Mouse (Mus musculus) megakaryocyte, embryonic 14.5 days (primary cell): ENCODE measurements around the gene Pigx.
"Not testable (repeated sequence)": the region's sequence is repeated elsewhere in the genome, so short reads cannot be mapped to it uniquely, and the experiment has no call there.

Experiments
- FLI1 ChIP-seq: IDR thresholded peaks from 2 replicates; pipeline ENCODE4 v1.6.1; 2012; ENCODE audit warnings: low read length, inconsistent platforms, mixed read lengths
- GATA1 ChIP-seq: IDR thresholded peaks from 3 replicates; pipeline ENCODE4 v1.6.1; 2012; ENCODE audit warnings: mixed read lengths, low read length, inconsistent platforms, borderline replicate concordance

GRCm38 (mm10) chr16:32097757-32098156, 1.8 kb downstream of the Pigx start:
- not testable (repeated sequence) for TF ChIP-seq GATA1, FLI1
